Mouse (Mus musculus) CH12.LX (cell line): ENCODE data around the gene Ripply1. TPM values are rescaled to one million over a fixed set of nuclear protein-coding genes. Genes with fewer than 3 reads are reported as not detected.

Source experiments
- DNase-seq: peaks from one replicate; pipeline ENCODE4 v3.0.0-alpha.2; 2013; ENCODE audit errors: extremely low read depth
- H3K27ac ChIP-seq: 2 replicates; pipeline ENCODE4 v1.5.1; 2012; ENCODE audit warnings: low read depth, mild to moderate bottlenecking, control low read depth, moderate library complexity; ENCODE audit not compliant: insufficient read depth
- H3K27me3 ChIP-seq: replicated peaks from 2 replicates; pipeline ENCODE3; 2012; ENCODE audit warnings: inconsistent platforms
- H3K36me3 ChIP-seq, 2 experiments: replicated peaks in 1 of 2; 2 replicates each; pipeline versions ENCODE3 to v1.6.1; 2012; ENCODE audit warnings: inconsistent platforms in 1 of 2, low read length in 1 of 2, mild to moderate bottlenecking in 1 of 2, mixed read lengths in 1 of 2, moderate library complexity in 1 of 2; ENCODE audit not compliant: control insufficient read depth in 1 of 2, insufficient read depth in 1 of 2
- H3K4me1 ChIP-seq, 2 experiments: 2 replicates each; pipeline ENCODE4 v1.6.1; 2012; ENCODE audit warnings: inconsistent platforms in 1 of 2, moderate library complexity in 1 of 2; ENCODE audit not compliant: insufficient read depth in 2 of 2, control insufficient read depth in 1 of 2
- H3K4me2 ChIP-seq: 2 replicates; pipeline ENCODE4 v1.6.1; 2012; ENCODE audit warnings: low read depth, mild to moderate bottlenecking, control low read depth; ENCODE audit not compliant: poor library complexity, insufficient read depth, severe bottlenecking
- H3K4me3 ChIP-seq, 3 experiments: fragments of 150-350 bp in 1 of 3; sonication (generic) in 1 of 3; replicated peaks in 1 of 3; 2 replicates each; pipeline versions ENCODE3 to v1.5.1; 2011 to 2012; ENCODE audit warnings: low read depth in 2 of 3, low read length in 2 of 3, mild to moderate bottlenecking in 2 of 3, moderate library complexity in 2 of 3, control low read depth in 1 of 3, improper control_type of control experiment in 1 of 3, inconsistent platforms in 1 of 3, mixed read lengths in 1 of 3; ENCODE audit not compliant: poor library complexity in 1 of 3
- H3K79me2 ChIP-seq: replicated peaks from 2 replicates; pipeline ENCODE4 v1.6.1; 2012; ENCODE audit warnings: mild to moderate bottlenecking, moderate library complexity; ENCODE audit not compliant: control insufficient read depth, poor library complexity, insufficient read depth, severe bottlenecking; ENCODE audit errors: extremely low read depth
- H3K9ac ChIP-seq: 2 replicates; pipeline ENCODE4 v1.6.1; 2012; ENCODE audit warnings: low read depth, mild to moderate bottlenecking, control low read depth, moderate library complexity; ENCODE audit not compliant: insufficient read depth
- H3K9me3 ChIP-seq: replicated peaks from 2 replicates; pipeline ENCODE3; 2012; ENCODE audit warnings: low read length, inconsistent platforms, mixed read lengths
- CHD1 ChIP-seq: IDR thresholded peaks from 2 replicates; pipeline ENCODE4 v1.6.1; 2012; ENCODE audit warnings: low read depth, low read length, improper control_type of control experiment, inconsistent platforms
- CHD2 ChIP-seq: IDR thresholded peaks from 2 replicates; pipeline ENCODE4 v1.6.1; 2011; ENCODE audit warnings: low read length, improper control_type of control experiment
- CTCF ChIP-seq, 2 experiments: IDR thresholded peaks in 1 of 2; conservative IDR thresholded peaks in 1 of 2; 2 replicates each; pipeline ENCODE4 v1.5.1; 2011 to 2012; ENCODE audit warnings: low read depth in 2 of 2, low read length in 2 of 2, improper control_type of control experiment in 1 of 2, inconsistent platforms in 1 of 2, mild to moderate bottlenecking in 1 of 2, moderate library complexity in 1 of 2
- E2F4 ChIP-seq: IDR thresholded peaks from 2 replicates; pipeline ENCODE4 v1.6.1; 2011; ENCODE audit warnings: low read depth, low read length, improper control_type of control experiment; ENCODE audit not compliant: insufficient replicate concordance
- ELF1 ChIP-seq: IDR thresholded peaks from 2 replicates; pipeline ENCODE4 v1.6.1; 2014; ENCODE audit warnings: low read depth, mild to moderate bottlenecking, inconsistent platforms, low read length, improper control_type of control experiment
- GABPA ChIP-seq: IDR thresholded peaks from 2 replicates; pipeline ENCODE4 v1.6.1; 2012; ENCODE audit warnings: low read depth, low read length, improper control_type of control experiment, inconsistent platforms; ENCODE audit not compliant: insufficient replicate concordance
- HCFC1 ChIP-seq: IDR thresholded peaks from 2 replicates; pipeline ENCODE4 v1.6.1; 2012; ENCODE audit warnings: low read depth, mild to moderate bottlenecking, inconsistent platforms, low read length, improper control_type of control experiment
- JUN ChIP-seq: IDR thresholded peaks from 2 replicates; pipeline ENCODE4 v1.6.1; 2011; ENCODE audit warnings: low read depth, mild to moderate bottlenecking, low read length, improper control_type of control experiment, moderate library complexity; ENCODE audit not compliant: insufficient read depth
- JUND ChIP-seq: conservative IDR thresholded peaks from 2 replicates; pipeline ENCODE4 v1.6.1; 2011; ENCODE audit warnings: low read depth, low read length, improper control_type of control experiment
- KAT2A ChIP-seq: IDR thresholded peaks from 2 replicates; pipeline ENCODE4 v1.6.1; 2012; ENCODE audit warnings: low read length, improper control_type of control experiment, inconsistent platforms; ENCODE audit not compliant: insufficient replicate concordance
- MAFK ChIP-seq: IDR thresholded peaks from 2 replicates; pipeline ENCODE4 v1.6.1; 2011; ENCODE audit warnings: low read length, improper control_type of control experiment; ENCODE audit not compliant: insufficient replicate concordance
- MAX ChIP-seq: IDR thresholded peaks from 2 replicates; pipeline ENCODE4 v1.6.1; 2011; ENCODE audit warnings: low read length, improper control_type of control experiment
- MEF2A ChIP-seq: IDR thresholded peaks from 2 replicates; pipeline ENCODE4 v1.6.1; 2014; ENCODE audit warnings: low read depth, mild to moderate bottlenecking, inconsistent platforms, low read length, improper control_type of control experiment, borderline replicate concordance
- MXI1 ChIP-seq: IDR thresholded peaks from 2 replicates; pipeline ENCODE4 v1.6.1; 2011; ENCODE audit warnings: mild to moderate bottlenecking, low read depth, low read length, improper control_type of control experiment
- NELFE ChIP-seq: IDR thresholded peaks from 2 replicates; pipeline ENCODE4 v1.6.1; 2011; ENCODE audit warnings: low read depth, low read length, improper control_type of control experiment
- NRF1 ChIP-seq: IDR thresholded peaks from 2 replicates; pipeline ENCODE4 v1.6.1; 2014; ENCODE audit warnings: low read depth, mild to moderate bottlenecking, inconsistent platforms, low read length, improper control_type of control experiment, moderate library complexity
- PAX5 ChIP-seq: IDR thresholded peaks from 2 replicates; pipeline ENCODE4 v1.6.1; 2012; ENCODE audit warnings: low read length, inconsistent platforms, mixed read lengths
- RAD21 ChIP-seq: IDR thresholded peaks from 2 replicates; pipeline ENCODE4 v1.6.1; 2011; ENCODE audit warnings: low read depth, mild to moderate bottlenecking, low read length, improper control_type of control experiment, moderate library complexity
- SMC3 ChIP-seq: IDR thresholded peaks from 2 replicates; pipeline ENCODE4 v1.6.1; 2011; ENCODE audit warnings: low read depth, low read length, improper control_type of control experiment
- TBP ChIP-seq: conservative IDR thresholded peaks from 2 replicates; pipeline ENCODE4 v1.6.1; 2011; ENCODE audit warnings: low read depth, low read length, improper control_type of control experiment
- TCF12 ChIP-seq: IDR thresholded peaks from 2 replicates; pipeline ENCODE4 v1.6.1; 2014; ENCODE audit warnings: low read depth, mild to moderate bottlenecking, inconsistent platforms, low read length, improper control_type of control experiment
- UBTF ChIP-seq: IDR thresholded peaks from 2 replicates; pipeline ENCODE4 v1.6.1; 2012; ENCODE audit warnings: low read depth, mild to moderate bottlenecking, inconsistent platforms, low read length, improper control_type of control experiment, moderate library complexity
- ZC3H11A ChIP-seq: IDR thresholded peaks from 2 replicates; pipeline ENCODE4 v1.6.1; 2012; ENCODE audit warnings: low read depth, mild to moderate bottlenecking, inconsistent platforms, low read length, improper control_type of control experiment
- ZKSCAN1 ChIP-seq: IDR thresholded peaks from 2 replicates; pipeline ENCODE4 v1.6.1; 2012; ENCODE audit warnings: low read depth, inconsistent platforms, low read length, improper control_type of control experiment, borderline replicate concordance
- ZMIZ1 ChIP-seq: IDR thresholded peaks from 2 replicates; pipeline ENCODE4 v1.6.1; 2012; ENCODE audit warnings: low read depth, mild to moderate bottlenecking, inconsistent platforms, low read length, improper control_type of control experiment
- ZNF384 ChIP-seq: IDR thresholded peaks from 2 replicates; pipeline ENCODE4 v1.6.1; 2012; ENCODE audit warnings: low read depth, low read length, improper control_type of control experiment, inconsistent platforms
- dilution Hi-C: fragments of 300-500 bp; cut with MboI; formaldehyde crosslinking; loops from 2 replicates; pipeline ENCODE4 v1.14.3; 2020; ENCODE audit warnings: low sequenced_read_pairs; ENCODE audit not compliant: extremely low pct_unique_long_range_greater_than_20kb, extremely low pct_ligation_motif_present
- in situ Hi-C: fragments of 300-500 bp; cut with MboI; formaldehyde crosslinking; loops from 3 replicates; pipeline ENCODE4 v1.14.3; 2019; ENCODE audit warnings: low sequenced_read_pairs, low pct_ligation_motif_present, low pct_unique_long_range_greater_than_20kb, mixed read lengths
- polyA plus RNA-seq: library from polyadenylated mRNA; unstranded; fragments of >175 nt; gene quantifications from 2 replicates; pipeline ENCODE4 v1.2.1, GENCODE M21; 2012; ENCODE audit warnings: low read depth; ENCODE audit not compliant: insufficient read length
- total RNA-seq, 2 experiments: library from RNA; depleted of rRNA; stranded (reverse); fragments of 300-350 nt in 1 of 2; fragments of >200 nt in 1 of 2; gene quantifications; 2 replicates each; pipeline ENCODE4 v1.2.3; 2012 to 2014

Ripply1 gene
- total and polyA plus RNA-seq, 3 experiments, result not detected

DNA sequence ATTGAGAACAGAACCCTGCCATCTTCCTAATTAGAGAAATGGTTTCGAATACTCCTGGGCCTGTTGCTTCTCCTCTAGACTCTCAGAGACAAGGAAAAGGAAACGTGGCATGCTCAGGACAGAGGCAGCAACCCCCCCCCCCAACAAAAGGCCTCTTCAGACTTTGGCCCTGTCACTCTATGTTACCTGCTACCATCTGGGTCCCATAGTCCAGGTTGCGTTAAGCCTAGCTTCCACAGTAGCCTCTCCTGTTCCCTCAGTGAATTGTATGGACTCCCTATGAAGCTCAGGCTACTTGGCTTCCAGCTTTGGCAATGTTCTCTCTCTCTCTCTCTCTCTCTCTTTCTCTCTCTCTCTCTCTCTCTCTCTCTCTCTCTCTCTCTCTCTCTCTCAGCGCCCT lies 590 bp downstream of the Ripply1 start:
- H3K4me1 ChIP-seq, result no peaks in the 10 kb centered on the region

DNA sequence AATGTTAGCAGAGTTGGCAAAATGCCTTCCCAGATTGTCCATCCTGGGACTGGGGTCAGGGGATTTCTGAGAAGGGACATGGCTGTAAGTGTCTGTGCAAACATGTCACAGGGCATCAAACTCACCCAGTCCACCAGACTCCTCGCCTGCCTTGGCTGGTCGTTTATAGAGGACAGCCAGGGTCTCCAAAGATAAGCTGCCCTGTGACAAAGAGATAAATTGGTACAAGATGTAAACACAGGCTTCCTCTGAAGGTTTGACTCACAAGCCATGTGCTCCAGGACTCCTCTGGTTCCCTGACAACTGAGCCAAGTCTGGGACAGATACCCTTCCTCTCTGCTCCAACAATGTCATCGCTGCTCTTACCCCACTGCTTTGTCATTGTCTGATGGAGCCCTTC lies 1.2 kb downstream of the Ripply1 start:
- H3K36me3 ChIP-seq, result no peaks in the 10 kb centered on the region
- in situ Hi-C loops (no loop called here), dilution Hi-C loops (no loop called here)
- no peaks in the 10 kb centered on the region for H3K9me3 ChIP-seq
- H3K27me3 ChIP-seq, result no peaks in the 10 kb centered on the region
- TF ChIP-seq ZKSCAN1, result no peak
- TF ChIP-seq TBP, result no peak
- TF ChIP-seq JUND, result no peak
- TF ChIP-seq MAX, result no peak
- TF ChIP-seq GABPA, result no peak
- no peak for TF ChIP-seq RAD21
- TF ChIP-seq HCFC1, result no peak
- no peak for TF ChIP-seq KAT2A
- TF ChIP-seq MAFK, result no peak
- TF ChIP-seq CHD1, result no peak
- no peak for TF ChIP-seq ZMIZ1
- no peak for TF ChIP-seq NELFE
- no peak for TF ChIP-seq ZNF384
- TF ChIP-seq JUN, result no peak
- TF ChIP-seq ZC3H11A, result no peak
- TF ChIP-seq CHD2, result no peak
- TF ChIP-seq SMC3, result no peak
- TF ChIP-seq MXI1, result no peak
- TF ChIP-seq ELF1, result no peak
- H3K4me2 ChIP-seq, result no peak overlapping the region
- H3K79me2 ChIP-seq, result no peaks in the 10 kb centered on the region
- no peak overlapping the region for H3K9ac ChIP-seq
- H3K27ac ChIP-seq, result no peak overlapping the region
- no peaks in the 10 kb centered on the region for H3K4me1 ChIP-seq
- no peak for DNase-seq
- H3K4me3 ChIP-seq, result no peak overlapping the region

More for the DNA sequence above, 590 bp downstream of the Ripply1 start:
- H3K36me3 ChIP-seq, result no peaks in the 10 kb centered on the region
- H3K4me2 ChIP-seq, result no peak overlapping the region
- no peak overlapping the region for H3K27ac ChIP-seq
- in situ Hi-C loops, result no loop called here
- H3K27me3 ChIP-seq, result no peaks in the 10 kb centered on the region
- dilution Hi-C loops, result no loop called here
- no peaks in the 10 kb centered on the region for H3K79me2 ChIP-seq
- no peak overlapping the region for H3K9ac ChIP-seq
- no peak for DNase-seq
- H3K9me3 ChIP-seq, result no peaks in the 10 kb centered on the region
- no peak for TF ChIP-seq UBTF
- TF ChIP-seq ZNF384, result no peak
- no peak for TF ChIP-seq CHD2
- no peak for TF ChIP-seq NELFE
- no peak for TF ChIP-seq JUND
- TF ChIP-seq MXI1, result no peak
- no peak for TF ChIP-seq ZC3H11A
- TF ChIP-seq KAT2A, result no peak
- no peak for TF ChIP-seq NRF1
- no peak for TF ChIP-seq ZMIZ1
- TF ChIP-seq PAX5, result no peak
- no peak for TF ChIP-seq SMC3
- no peak for TF ChIP-seq E2F4
- TF ChIP-seq CTCF (conservative IDR thresholded peaks at IDR 0.05 in 1 of 2, IDR thresholded peaks at IDR 0.05 in 1 of 2; ENCODE audit: low read depth in 2 of 2, low read length in 2 of 2), result no peak
- TF ChIP-seq MEF2A, result no peak
- no peak for TF ChIP-seq TCF12
- TF ChIP-seq ZKSCAN1, result no peak
- no peak for TF ChIP-seq RAD21
- TF ChIP-seq, all 38 proteins: peak for 0
- no peak overlapping the region for H3K4me3 ChIP-seq
